Mouse (Mus musculus): ENCODE results near the gene Ptprq. TPM values are rescaled to one million over a fixed set of nuclear protein-coding genes. Genes with fewer than 3 reads are reported as not detected.

The Ptprq gene
- polyA plus RNA-seq (2012; fragmentation: generic; extraction: Trizol): 0.10 TPM

GRCm38 (mm10) chr10:107719806-107720205, at the start of gene Ptprq:
Ptprq (minus strand) TSS chr10:107720051.
- TF ChIP-seq POLR2AphosphoS2 (IDR thresholded peaks at IDR 0.05; ENCODE audit: insufficient read length, low read depth) (no peak), SRF (IDR thresholded peaks at IDR 0.05; ENCODE audit: control insufficient read depth, insufficient read length, low read depth) (no peak), E2F4 (IDR thresholded peaks at IDR 0.05; ENCODE audit: insufficient read depth) (no peak), USF1 (IDR thresholded peaks at IDR 0.05; ENCODE audit: low read depth) (no peak), MAX (IDR thresholded peaks at IDR 0.05; ENCODE audit: low read depth) (no peak), TCF3 (IDR thresholded peaks at IDR 0.05; ENCODE audit: insufficient read length, low read depth) (no peak), CEBPB (IDR thresholded peaks at IDR 0.05; ENCODE audit: insufficient read depth, poor library complexity, severe bottlenecking) (no peak), REST (IDR thresholded peaks at IDR 0.05; ENCODE audit: insufficient read depth, insufficient read length) (no peak), MYOD1 (IDR thresholded peaks at IDR 0.05; ENCODE audit: control insufficient read depth in 1 of 3, insufficient read length in 2 of 3, low read depth in 2 of 3) (no peak), TCF12 (IDR thresholded peaks at IDR 0.05; ENCODE audit: insufficient read depth, poor library complexity, severe bottlenecking) (no peak), POLR2A (IDR thresholded peaks at IDR 0.05; ENCODE audit: insufficient read length, low read depth) (no peak), MYOG (IDR thresholded peaks at IDR 0.05; ENCODE audit: control insufficient read depth in 1 of 3, insufficient read depth in 1 of 3, insufficient read length in 2 of 3, low read depth in 2 of 3) (no peak)

GRCm38 (mm10) chr10:107759624-107760023, 39.8 kb upstream of the Ptprq start:
- Histone ChIP-seq H3K4me3 (no peak overlapping the region), H3K4me2 (ENCODE audit: low read depth) (no peak overlapping the region), H3K79me2 (ENCODE audit: control insufficient read depth, insufficient read depth) (no peaks in the 10 kb centered on the region), H3K27me3 (ENCODE audit: control insufficient read depth, insufficient read depth, insufficient read length) (no peaks in the 10 kb centered on the region), H3ac (ENCODE audit: control insufficient read depth, insufficient read length) (no peak overlapping the region), H3K36me3 (ENCODE audit: control insufficient read depth, insufficient read depth) (no peaks in the 10 kb centered on the region)
- no peak for TF ChIP-seq TCF12 (IDR thresholded peaks at IDR 0.05; ENCODE audit: insufficient read depth, poor library complexity, severe bottlenecking)
- no peak for TF ChIP-seq CEBPB (IDR thresholded peaks at IDR 0.05; ENCODE audit: insufficient read depth, poor library complexity, severe bottlenecking)
- no peak for TF ChIP-seq TCF3 (IDR thresholded peaks at IDR 0.05; ENCODE audit: insufficient read length, low read depth)
- TF ChIP-seq REST (IDR thresholded peaks at IDR 0.05; ENCODE audit: insufficient read depth, insufficient read length): no peak
- TF ChIP-seq E2F4 (IDR thresholded peaks at IDR 0.05; ENCODE audit: insufficient read depth): no peak
- TF ChIP-seq POLR2AphosphoS2 (IDR thresholded peaks at IDR 0.05; ENCODE audit: insufficient read length, low read depth): no peak
- TF ChIP-seq POLR2A (IDR thresholded peaks at IDR 0.05; ENCODE audit: insufficient read length, low read depth): no peak
- no peak for TF ChIP-seq USF1 (IDR thresholded peaks at IDR 0.05; ENCODE audit: low read depth)
- TF ChIP-seq MYOG (IDR thresholded peaks at IDR 0.05; ENCODE audit: control insufficient read depth in 1 of 3, insufficient read depth in 1 of 3, insufficient read length in 2 of 3, low read depth in 2 of 3): no peak
- TF ChIP-seq MYOD1 (IDR thresholded peaks at IDR 0.05; ENCODE audit: control insufficient read depth in 1 of 3, insufficient read length in 2 of 3, low read depth in 2 of 3): no peak
- no peak for TF ChIP-seq SRF (IDR thresholded peaks at IDR 0.05; ENCODE audit: control insufficient read depth, insufficient read length, low read depth)
- TF ChIP-seq MAX (IDR thresholded peaks at IDR 0.05; ENCODE audit: low read depth): no peak

More at GRCm38 (mm10) chr10:107719806-107720205, at the start of gene Ptprq:
- H3K27me3 ChIP-seq (ENCODE audit: control insufficient read depth, insufficient read depth, insufficient read length): no peaks in the 10 kb centered on the region
- H3K4me2 ChIP-seq (ENCODE audit: low read depth): no peak within 1 kb of the TSS
- H3K79me2 ChIP-seq (ENCODE audit: control insufficient read depth, insufficient read depth): no peaks in the 10 kb centered on the region
- H3K36me3 ChIP-seq (ENCODE audit: control insufficient read depth, insufficient read depth): no peaks in the 10 kb centered on the region
- H3K4me3 ChIP-seq: no peak within 1 kb of the TSS
- no peak within 1 kb of the TSS for H3ac ChIP-seq (ENCODE audit: control insufficient read depth, insufficient read length)

DNA sequence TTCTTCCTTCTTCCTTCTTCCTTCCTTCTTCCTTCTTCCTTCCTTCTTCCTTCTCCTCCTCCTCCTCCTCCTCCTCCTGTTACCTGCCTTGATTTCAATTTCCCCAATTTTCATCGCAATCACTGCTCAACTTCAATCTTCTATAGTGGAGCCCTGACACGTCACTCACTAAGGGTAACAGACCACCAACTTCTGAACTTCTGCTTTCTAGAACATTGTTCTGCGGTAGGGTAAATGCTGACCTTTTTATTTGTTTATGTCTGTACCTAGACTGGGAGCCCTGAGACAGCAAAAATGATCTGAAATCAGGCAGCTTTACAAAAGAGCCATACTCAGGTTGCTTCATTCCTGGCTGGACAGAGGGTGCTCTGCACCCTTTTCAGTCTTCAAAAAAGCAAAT, 33.6 kb upstream of the Ptprq start:
- Histone ChIP-seq H3K4me2 (ENCODE audit: low read depth) (no peak overlapping the region), H3K79me2 (ENCODE audit: control insufficient read depth, insufficient read depth) (no peaks in the 10 kb centered on the region), H3ac (ENCODE audit: control insufficient read depth, insufficient read length) (no peak overlapping the region), H3K36me3 (ENCODE audit: control insufficient read depth, insufficient read depth) (no peaks in the 10 kb centered on the region), H3K4me3 (no peak overlapping the region), H3K27me3 (ENCODE audit: control insufficient read depth, insufficient read depth, insufficient read length) (no peaks in the 10 kb centered on the region)
- no peak for TF ChIP-seq CEBPB (IDR thresholded peaks at IDR 0.05; ENCODE audit: insufficient read depth, poor library complexity, severe bottlenecking)
- no peak for TF ChIP-seq TCF12 (IDR thresholded peaks at IDR 0.05; ENCODE audit: insufficient read depth, poor library complexity, severe bottlenecking)
- no peak for TF ChIP-seq MAX (IDR thresholded peaks at IDR 0.05; ENCODE audit: low read depth)
- TF ChIP-seq SRF (IDR thresholded peaks at IDR 0.05; ENCODE audit: control insufficient read depth, insufficient read length, low read depth): no peak
- TF ChIP-seq USF1 (IDR thresholded peaks at IDR 0.05; ENCODE audit: low read depth): no peak
- no peak for TF ChIP-seq POLR2A (IDR thresholded peaks at IDR 0.05; ENCODE audit: insufficient read length, low read depth)
- TF ChIP-seq MYOG (IDR thresholded peaks at IDR 0.05; ENCODE audit: control insufficient read depth in 1 of 3, insufficient read depth in 1 of 3, insufficient read length in 2 of 3, low read depth in 2 of 3): no peak
- TF ChIP-seq MYOD1 (IDR thresholded peaks at IDR 0.05; ENCODE audit: control insufficient read depth in 1 of 3, insufficient read length in 2 of 3, low read depth in 2 of 3): no peak
- no peak for TF ChIP-seq REST (IDR thresholded peaks at IDR 0.05; ENCODE audit: insufficient read depth, insufficient read length)
- no peak for TF ChIP-seq POLR2AphosphoS2 (IDR thresholded peaks at IDR 0.05; ENCODE audit: insufficient read length, low read depth)
- TF ChIP-seq E2F4 (IDR thresholded peaks at IDR 0.05; ENCODE audit: insufficient read depth): no peak
- TF ChIP-seq TCF3 (IDR thresholded peaks at IDR 0.05; ENCODE audit: insufficient read length, low read depth): no peak

- H3K36me3 ChIP-seq (ENCODE audit: control insufficient read depth, insufficient read depth): no peaks in the 10 kb centered on the region
- H3ac ChIP-seq (ENCODE audit: control insufficient read depth, insufficient read length): no peak overlapping the region
- no peak overlapping the region for H3K4me2 ChIP-seq (ENCODE audit: low read depth)
- no peaks in the 10 kb centered on the region for H3K27me3 ChIP-seq (ENCODE audit: control insufficient read depth, insufficient read depth, insufficient read length)
- H3K79me2 ChIP-seq (ENCODE audit: control insufficient read depth, insufficient read depth): no peaks in the 10 kb centered on the region
- no peak overlapping the region for H3K4me3 ChIP-seq
- TF ChIP-seq TCF12 (IDR thresholded peaks at IDR 0.05; ENCODE audit: insufficient read depth, poor library complexity, severe bottlenecking): no peak
- TF ChIP-seq USF1 (IDR thresholded peaks at IDR 0.05; ENCODE audit: low read depth): no peak
- no peak for TF ChIP-seq SRF (IDR thresholded peaks at IDR 0.05; ENCODE audit: control insufficient read depth, insufficient read length, low read depth)
- TF ChIP-seq TCF3 (IDR thresholded peaks at IDR 0.05; ENCODE audit: insufficient read length, low read depth): no peak
Observed at GRCm38 (mm10) chr10:107752351-107753143, 32.7 kb upstream of the Ptprq start.
